Mouse (Mus musculus): ENCODE measurements around the gene Gm5142. TPM values are rescaled to one million over a fixed set of nuclear protein-coding genes. Genes with fewer than 3 reads are reported as not detected.

The Gm5142 gene
- polyA plus RNA-seq (2012; ENCODE audit: low replicate concordance), result not detected in 2 replicates

DNA sequence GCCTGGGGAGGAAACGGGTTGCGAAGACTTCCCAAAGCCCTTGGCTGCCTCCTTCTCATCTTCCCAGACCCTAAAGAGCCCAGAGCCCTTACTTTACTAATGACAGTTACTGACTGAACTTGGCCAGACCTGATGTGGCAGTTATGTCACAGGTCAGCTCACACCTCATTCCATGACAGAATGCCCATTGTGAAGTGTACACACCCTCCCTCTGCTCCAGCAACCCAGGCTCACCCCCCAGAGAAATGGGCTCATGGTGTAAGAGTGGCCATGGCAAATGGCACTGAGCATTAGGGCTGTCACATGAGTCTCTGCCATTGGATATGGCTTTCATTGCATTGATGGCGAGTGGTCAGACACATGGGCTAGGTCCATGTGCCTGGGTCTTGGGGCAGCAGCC lies at the start of gene Gm5142:
Gm5142 (minus strand) TSS at position 101 of the 400 bp plus-strand sequence.

DNA sequence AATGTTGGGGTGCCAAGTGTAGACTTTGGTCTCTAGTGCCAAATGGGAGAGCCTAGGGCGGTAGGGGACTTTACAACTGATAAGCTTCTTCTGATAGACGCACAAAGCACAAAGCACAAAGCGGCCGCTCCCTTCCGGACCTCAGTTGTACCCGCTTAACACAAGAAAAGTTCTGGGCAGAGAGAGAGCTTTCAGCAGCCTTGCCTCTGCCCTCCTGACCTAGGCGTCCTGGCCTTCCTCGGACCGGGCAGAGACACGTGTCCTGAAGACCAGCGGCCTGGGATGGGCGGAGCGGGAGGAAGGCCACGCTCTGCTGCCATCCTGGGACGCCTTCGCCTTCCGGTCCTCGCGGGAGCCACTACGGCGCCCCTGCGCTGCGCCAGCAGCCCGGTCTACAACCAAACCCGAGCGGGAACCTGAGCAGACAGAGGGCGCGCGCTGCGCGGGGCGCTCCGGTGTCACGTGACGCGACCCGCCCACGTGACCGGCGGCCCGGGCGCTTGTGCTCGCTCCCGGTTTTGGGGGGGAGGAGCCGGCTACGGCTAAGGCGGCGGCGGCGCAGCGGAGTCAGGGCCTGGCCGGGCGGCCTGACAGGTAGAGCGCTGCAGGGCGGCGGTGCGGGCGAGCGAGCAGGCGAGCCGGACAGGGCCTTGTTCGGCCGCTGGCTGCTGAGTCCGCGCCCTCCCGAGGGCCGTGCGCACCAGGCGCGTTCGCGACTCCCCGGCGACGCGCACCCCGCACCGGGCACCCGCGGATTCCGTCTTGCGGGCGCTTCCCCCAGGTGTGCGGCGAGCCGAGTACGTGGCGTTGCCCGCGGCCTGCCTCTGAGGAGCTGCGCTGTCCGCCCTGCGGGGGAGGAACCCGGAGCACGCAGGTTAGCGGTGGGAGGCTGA lies 22.4 kb upstream of the Gm5142 start, which contains the start of gene Rcbtb1:
Rcbtb1 (plus strand) TSS at position 499 of the 893 bp plus-strand sequence.

DNA sequence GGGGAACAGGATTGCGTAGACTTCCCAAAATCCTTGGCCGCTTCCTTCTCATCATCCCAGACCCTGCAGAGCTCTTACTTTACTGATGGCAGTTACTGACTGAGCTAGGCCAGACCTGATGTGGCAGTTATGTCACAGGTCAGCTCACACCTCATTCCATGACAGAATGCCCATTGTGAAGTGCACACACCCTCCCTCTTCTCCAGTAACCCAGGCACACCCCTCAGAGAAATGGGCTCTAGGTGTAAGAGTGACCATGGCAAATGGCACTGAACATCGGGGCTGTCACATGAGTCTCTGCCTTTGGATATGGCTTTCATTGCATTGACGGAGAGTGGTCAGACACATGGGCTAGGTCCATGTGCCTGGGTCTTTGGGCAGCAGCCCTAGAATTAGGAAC lies 35.8 kb downstream of the Gm5142 start, which contains the start of gene 1700129C05Rik:
1700129C05Rik (minus strand) TSS at position 101 of the 400 bp plus-strand sequence.

Other genes with a start within 250 kb of the Gm5142 start
- gene 1700129C05Rik, start 35.9 kb downstream of the Gm5142 start, polyA plus RNA-seq (2012; ENCODE audit: low replicate concordance), result not detected in 2 replicates
- 8.3 and 14.6 TPM in 2 replicates for gene Rcbtb1, start 22.5 kb upstream of the Gm5142 start, polyA plus RNA-seq (2012; ENCODE audit: low replicate concordance)
- gene Gm6904, start 81.5 kb upstream of the Gm5142 start, polyA plus RNA-seq (2012; ENCODE audit: low replicate concordance), result not detected in 2 replicates
- gene Phf11a, start 118.8 kb upstream of the Gm5142 start, polyA plus RNA-seq (2012; ENCODE audit: low replicate concordance), result 0.30 TPM in 1 of 2 replicates, not detected in the other
- gene Phf11b, start 162.6 kb upstream of the Gm5142 start, polyA plus RNA-seq (2012; ENCODE audit: low replicate concordance), result 0.20 and 0.94 TPM in 2 replicates
- gene Phf11d, start 186.7 kb upstream of the Gm5142 start, polyA plus RNA-seq (2012; ENCODE audit: low replicate concordance), result 0.27 and 0.32 TPM in 2 replicates
- 0.16 and 0.19 TPM in 2 replicates for gene Phf11c, start 216.6 kb upstream of the Gm5142 start, polyA plus RNA-seq (2012; ENCODE audit: low replicate concordance)